Mouse (Mus musculus) kidney, adult 9 months (tissue): ENCODE results near the gene Eed.

Source experiments
- DNase-seq: peaks from one replicate; pipeline ENCODE4 v3.0.0; 2022

The Eed gene

DNA sequence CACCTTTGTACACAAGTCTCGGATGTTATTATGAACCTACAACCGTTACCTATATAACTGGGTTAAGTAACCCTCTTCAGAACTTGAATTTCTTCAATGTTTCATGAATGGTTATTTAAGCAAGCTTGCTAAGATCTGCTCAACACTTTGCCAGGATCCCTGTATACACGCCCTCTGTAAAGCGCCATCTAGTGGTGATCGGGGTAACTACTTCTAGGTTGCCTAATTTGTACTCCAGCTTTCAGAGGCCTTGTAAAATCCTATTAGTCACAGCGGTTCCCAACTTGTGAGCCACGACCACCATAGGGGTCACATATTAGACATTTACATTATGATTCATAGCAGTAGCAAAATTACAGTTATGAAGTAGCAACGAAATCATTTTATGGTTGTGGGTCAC is 72.8 kb downstream of the Eed start:
- peak; percentile 76 for DNase-seq
